Mouse (Mus musculus) brain, embryonic 14.5 days (tissue): ENCODE data around the gene Oprd1.

Experiments used
- CTCF ChIP-seq: fragments of 200-500 bp; IDR thresholded peaks from 2 replicates; pipeline ENCODE4 v1.5.1; 2012; ENCODE audit warnings: inconsistent platforms, mild to moderate bottlenecking, moderate library complexity, borderline replicate concordance; ENCODE audit not compliant: insufficient read depth, insufficient read length; ENCODE audit errors: extremely low read depth
- POLR2A ChIP-seq: fragments of 200-500 bp; IDR thresholded peaks from 2 replicates; pipeline ENCODE4 v1.6.1; 2012; ENCODE audit warnings: mild to moderate bottlenecking, inconsistent platforms, borderline replicate concordance; ENCODE audit not compliant: poor library complexity, insufficient read depth, insufficient read length, severe bottlenecking; ENCODE audit errors: extremely low read depth

DNA sequence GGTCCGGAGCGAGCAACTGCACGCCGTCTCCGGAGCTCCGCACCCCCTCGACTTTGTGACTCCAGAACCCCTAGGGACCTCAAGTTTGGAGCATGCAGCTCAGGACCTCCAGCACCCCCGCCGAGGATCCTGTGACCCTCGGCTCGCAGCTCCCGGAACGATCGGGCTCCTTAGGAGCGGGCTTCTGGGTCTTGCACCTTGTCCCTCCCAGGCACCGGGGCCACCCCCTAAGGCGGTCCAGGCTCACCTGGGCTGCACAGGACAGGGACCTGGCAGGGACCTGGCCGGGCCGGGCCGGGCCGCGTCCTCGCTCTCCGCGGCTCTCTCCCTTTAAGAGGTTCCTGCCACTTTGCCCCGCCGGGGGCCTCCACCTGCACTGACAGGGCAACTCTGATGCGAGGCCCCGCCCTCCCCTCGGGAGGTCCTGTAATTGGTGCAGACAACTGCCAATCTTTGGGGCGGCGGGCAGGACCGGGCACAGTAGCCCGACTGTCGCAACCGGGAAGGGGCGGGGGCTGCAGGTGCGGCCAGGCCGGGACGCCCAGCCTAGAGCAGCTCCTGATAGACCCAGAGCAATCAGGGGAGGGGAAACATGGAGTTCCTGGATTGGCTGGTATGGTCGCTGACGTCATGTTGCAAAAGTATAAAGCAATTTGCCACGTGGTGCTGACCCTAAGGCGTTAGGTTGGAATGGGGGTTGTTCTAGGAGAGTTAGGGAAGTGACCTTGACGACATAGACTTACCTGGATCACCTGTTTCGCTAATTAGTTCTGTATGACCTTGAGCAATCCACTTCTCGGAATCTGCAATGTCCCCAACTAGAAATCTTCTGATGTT lies 69.1 kb downstream of the Oprd1 start, which contains the start of gene Epb41:
- TF ChIP-seq POLR2A: no peak
- TF ChIP-seq CTCF: no peak
